Mouse (Mus musculus) ES-Bruce4 (cell line): ENCODE results near the gene Esrrg.

Source experiments
- CTCF ChIP-seq: IDR thresholded peaks from one replicate; pipeline ENCODE4 v1.8.1; 2011; ENCODE audit warnings: low read depth, low read length
- EP300 ChIP-seq: IDR thresholded peaks from 2 replicates; pipeline ENCODE4 v1.6.1; 2011; ENCODE audit warnings: low read depth, low read length; ENCODE audit not compliant: insufficient read depth
- POLR2A ChIP-seq: IDR thresholded peaks from one replicate; pipeline ENCODE4 v1.8.1; 2011; ENCODE audit warnings: low read length; ENCODE audit not compliant: insufficient read depth

GRCm38 (mm10) chr1:187664261-187664660 lies 55.7 kb downstream of the Esrrg start:
- TF ChIP-seq CTCF, result no peak
- no peak for TF ChIP-seq EP300
- no peak for TF ChIP-seq POLR2A
